ENCODE assay signal across 23 mouse cellular contexts in genomic region chr6:117201396-117201795, GRCm38 (mm10). TPM values are rescaled to one million over a fixed set of nuclear protein-coding genes. Genes with fewer than 3 reads are reported as not detected.
"Had no signal": no experiment of that assay in that cellular context is flagged by ENCODE, and none has a peak within 500 bp of the region (broad histone marks: within the 10 kb centered on the region; RNA-seq: fewer than 3 reads in every experiment).

No protein-coding gene starts in this region.

- H3K27me3 ChIP-seq: hindbrain, embryonic 12.5 days; intestine, embryonic 15.5 days had no signal

- DNase-seq: gastrocnemius, adult 2 months; gastrocnemius, postnatal 10 days; gastrocnemius, postnatal 25 days; heart, adult 18-20 months; heart, postnatal 4 days; kidney, adult 18-20 months; kidney, adult 8-10 months; kidney, postnatal 25 days; liver had no signal

- H3K27ac ChIP-seq: gastrocnemius, adult 2 months; heart, embryonic 13.5 days; heart, embryonic 15.5 days; hindbrain, embryonic 10.5 days; hindbrain, embryonic 12.5 days; hindbrain, embryonic 14.5 days; intestine, embryonic 15.5 days; layer of hippocampus, adult 2 months; left cerebral cortex, adult 2 months; limb, embryonic 10.5 days; limb, embryonic 12.5 days had no signal

- ATAC-seq: hindbrain, embryonic 16.5 days; inflammation-experienced regulatory T-cells, adult 6 months; intestine, embryonic 15.5 days; intestine, postnatal 0 days had no signal

- H3K4me2 ChIP-seq: heart, embryonic 11.5 days; heart, embryonic 13.5 days; heart, embryonic 15.5 days; hindbrain, embryonic 12.5 days; hindbrain, embryonic 14.5 days; intestine, embryonic 15.5 days; limb, embryonic 12.5 days had no signal

- H3K4me3 ChIP-seq: gastrocnemius, adult 2 months; heart, embryonic 13.5 days; heart, embryonic 15.5 days; hindbrain, embryonic 10.5 days; hindbrain, embryonic 12.5 days; intestine, embryonic 15.5 days; layer of hippocampus, adult 2 months; left cerebral cortex, adult 2 months; limb, embryonic 10.5 days; limb, embryonic 12.5 days had no signal

- H3K36me3 ChIP-seq: heart, embryonic 13.5 days; heart, embryonic 15.5 days; hindbrain, embryonic 10.5 days; hindbrain, embryonic 12.5 days; intestine, embryonic 15.5 days; limb, embryonic 10.5 days; limb, embryonic 12.5 days had no signal

- H3K9me3 ChIP-seq: heart, embryonic 13.5 days; heart, embryonic 15.5 days; hindbrain, embryonic 10.5 days; hindbrain, embryonic 12.5 days; intestine, embryonic 15.5 days; limb, embryonic 10.5 days; limb, embryonic 12.5 days had no signal

- H3K4me1 ChIP-seq: hindbrain, embryonic 10.5 days; hindbrain, embryonic 12.5 days; limb, embryonic 12.5 days had no signal

- H3K9ac ChIP-seq: heart, embryonic 13.5 days; heart, embryonic 15.5 days; hindbrain, embryonic 12.5 days; hindbrain, embryonic 14.5 days; intestine, embryonic 15.5 days; limb, embryonic 12.5 days had no signal

RNA-seq across cellular contexts. Expression of gene Cxcl12, which starts 33.1 kb away (rescaled TPM):
- polyA plus RNA-seq: inflammation-experienced regulatory T-cells, adult 6 months had no signal
